Mouse (Mus musculus) small intestine, adult 2 months (tissue): Measurements from ENCODE around the gene Olfr549. TPM values are rescaled to one million over a fixed set of nuclear protein-coding genes. Genes with fewer than 3 reads are reported as not detected.

Experiments
- H3K27ac ChIP-seq: fragments of 200-500 bp; 2 replicates; pipeline ENCODE4 v1.5.1; 2012; ENCODE audit warnings: low read depth, low read length, control low read depth, inconsistent platforms; ENCODE audit not compliant: insufficient read depth
- H3K27me3 ChIP-seq: fragments of 200-500 bp; 2 replicates; pipeline ENCODE4 v1.6.1; 2012; ENCODE audit warnings: mild to moderate bottlenecking, moderate library complexity, low read length, inconsistent platforms; ENCODE audit not compliant: control insufficient read depth, insufficient read depth
- H3K36me3 ChIP-seq: fragments of 200-500 bp; 2 replicates; pipeline ENCODE4 v1.6.1; 2012; ENCODE audit warnings: mild to moderate bottlenecking, low read length, control low read depth, inconsistent platforms; ENCODE audit not compliant: control insufficient read depth, insufficient read depth
- H3K4me1 ChIP-seq: fragments of 200-500 bp; 2 replicates; pipeline ENCODE4 v1.6.1; 2012; ENCODE audit warnings: low read length, inconsistent platforms, mixed read lengths; ENCODE audit not compliant: control insufficient read depth, insufficient read depth, insufficient read length
- H3K4me3 ChIP-seq: fragments of 200-500 bp; 2 replicates; pipeline ENCODE4 v1.5.1; 2012; ENCODE audit warnings: low read depth, mild to moderate bottlenecking, control low read depth, inconsistent platforms, low read length, moderate library complexity
- CTCF ChIP-seq: fragments of 200-500 bp; IDR thresholded peaks from 2 replicates; pipeline ENCODE4 v1.5.1; 2012; ENCODE audit warnings: low read depth, mild to moderate bottlenecking, control low read depth, inconsistent platforms, low read length, moderate library complexity, mixed read lengths; ENCODE audit not compliant: insufficient replicate concordance, insufficient read length; ENCODE audit errors: extremely low read depth
- POLR2A ChIP-seq: fragments of 200-500 bp; IDR thresholded peaks from 2 replicates; pipeline ENCODE4 v1.6.1; 2012; ENCODE audit warnings: low read depth, mild to moderate bottlenecking, control low read depth, inconsistent platforms, low read length, moderate library complexity
- WGBS: fragments of 180-500 bp; shearing (Covaris S2); methylation state at CpG from one replicate; pipeline ENCODE4 v1.1.7; 2018; 5-methylcytosine and 5-hydroxymethylcytosine counted together
- polyA plus RNA-seq: library from polyadenylated mRNA; depleted of rRNA; stranded (reverse); fragments of >200 nt; gene quantifications from 2 replicates; pipeline ENCODE4 v1.2.3, GENCODE M21; 2012; rRNA removed

Gene Olfr549
- polyA plus RNA-seq, 1 experiment = not detected

- Histone ChIP-seq H3K4me1 (no peaks in the 10 kb centered on the region), H3K27me3 (no peaks in the 10 kb centered on the region), H3K27ac (no peak within 1 kb of the TSS), H3K4me3 (no peak within 1 kb of the TSS), H3K36me3 (no peaks in the 10 kb centered on the region)
- WGBS = 47% methylated on average over 1 of the region's 1 CpGs
- TF ChIP-seq POLR2A = no peak
- no peak for TF ChIP-seq CTCF
Observed at GRCm38 (mm10) chr7:102597378-102598031, 47.8 kb downstream of the Olfr549 start, which contains the start of gene Olfr552. TSS of gene Olfr552 (plus strand) at chr7:102597770.

Other genes with a start within 250 kb of the Olfr549 start
- 2.2 and 4.0 TPM in 2 replicates for gene Rrm1, start 108.2 kb upstream of the Olfr549 start, polyA plus RNA-seq
- gene Olfr543, start 68.2 kb upstream of the Olfr549 start, polyA plus RNA-seq = not detected in 2 replicates
- gene Olfr544, start 61.6 kb upstream of the Olfr549 start, polyA plus RNA-seq = not detected in 2 replicates
- gene Olfr545, start 50.3 kb upstream of the Olfr549 start, polyA plus RNA-seq = not detected in 2 replicates
- gene Olfr547, start 15.1 kb upstream of the Olfr549 start, polyA plus RNA-seq = not detected in 2 replicates
- not detected in 2 replicates for gene Olfr548-ps1, start 9.0 kb upstream of the Olfr549 start, polyA plus RNA-seq
- 1.6 and 2.0 TPM in 2 replicates for gene Trim21, start 15.6 kb downstream of the Olfr549 start, polyA plus RNA-seq
- gene Olfr550, start 21.6 kb downstream of the Olfr549 start, polyA plus RNA-seq = not detected in 2 replicates
- not detected in 2 replicates for gene Olfr551, start 42.0 kb downstream of the Olfr549 start, polyA plus RNA-seq
- gene Olfr552, start 47.9 kb downstream of the Olfr549 start, polyA plus RNA-seq = not detected in 2 replicates
- not detected in 2 replicates for gene Olfr553, start 68.3 kb downstream of the Olfr549 start, polyA plus RNA-seq
- not detected in 2 replicates for gene Olfr554, start 88.6 kb downstream of the Olfr549 start, polyA plus RNA-seq
- not detected in 2 replicates for gene Olfr555, start 109.0 kb downstream of the Olfr549 start, polyA plus RNA-seq
- not detected in 2 replicates for gene Olfr556, start 115.0 kb downstream of the Olfr549 start, polyA plus RNA-seq
- 1.7 and 2.2 TPM in 2 replicates for gene Trim68, start 137.5 kb downstream of the Olfr549 start, polyA plus RNA-seq
- gene Olfr557, start 146.0 kb downstream of the Olfr549 start, polyA plus RNA-seq = not detected in 2 replicates
- 0.11 and 0.63 TPM in 2 replicates for gene Olfr558, start 152.3 kb downstream of the Olfr549 start, polyA plus RNA-seq
- not detected in 2 replicates for gene Olfr33, start 169.2 kb downstream of the Olfr549 start, polyA plus RNA-seq
- gene Olfr559, start 177.6 kb downstream of the Olfr549 start, polyA plus RNA-seq = not detected in 2 replicates
- not detected in 2 replicates for gene Olfr560, start 209.5 kb downstream of the Olfr549 start, polyA plus RNA-seq
- 0.55 and 0.71 TPM in 2 replicates for gene Olfr78, start 209.6 kb downstream of the Olfr549 start, polyA plus RNA-seq
- not detected in 2 replicates for gene Olfr561, start 221.4 kb downstream of the Olfr549 start, polyA plus RNA-seq